Mouse (Mus musculus) liver, postnatal 0 days (tissue): Measurements from ENCODE around the gene Zfp358.

ENCODE experiments used
- CTCF ChIP-seq: sonication (generic); IDR thresholded peaks from 2 replicates; pipeline ENCODE4 v1.5.1; 2016; ENCODE audit warnings: antibody characterized with exemption, low read depth
- EP300 ChIP-seq: IDR thresholded peaks from 2 replicates; pipeline ENCODE4 v1.6.1; 2016; ENCODE audit warnings: antibody characterized with exemption, low read depth, mild to moderate bottlenecking

- TF ChIP-seq CTCF (no peak), EP300 (no peak)
These were observed 17.1 kb upstream of the Zfp358 start for GRCm38 (mm10) chr8:3475715-3476429.
